Mouse (Mus musculus) heart, embryonic 13.5 days (tissue): Measurements from ENCODE around the gene Prr5l. TPM values are rescaled to one million over a fixed set of nuclear protein-coding genes. Genes with fewer than 3 reads are reported as not detected.

Experiments
- ATAC-seq: fragments of 200-750 bp; cut with Nextera tagmentation; 2 replicates; pipeline ENCODE4 v1.8.0; 2017; ENCODE audit warnings: moderate TSS enrichment; ENCODE audit not compliant: insufficient number of reproducible peaks, low FRiP score, low TSS enrichment; ENCODE audit errors: extremely low read depth
- H3K27ac ChIP-seq: fragments of 300-500 bp; sonication (generic); replicated peaks from 2 replicates; pipeline ENCODE4 v1.5.1; 2015; ENCODE audit warnings: moderate library complexity, mild to moderate bottlenecking, inconsistent platforms
- H3K27me3 ChIP-seq: fragments of 300-500 bp; sonication (generic); replicated peaks from 2 replicates; pipeline ENCODE4 v1.6.1; 2015; ENCODE audit warnings: mild to moderate bottlenecking, inconsistent platforms
- H3K36me3 ChIP-seq: fragments of 300-500 bp; sonication (generic); 2 replicates; pipeline ENCODE4 v1.6.1; 2015; ENCODE audit warnings: mild to moderate bottlenecking, inconsistent platforms
- H3K4me1 ChIP-seq: fragments of 300-500 bp; sonication (generic); 2 replicates; pipeline ENCODE4 v1.6.1; 2015; ENCODE audit warnings: inconsistent platforms
- H3K4me2 ChIP-seq: fragments of 300-500 bp; sonication (generic); 2 replicates; pipeline ENCODE4 v1.6.1; 2015; ENCODE audit warnings: inconsistent platforms, mild to moderate bottlenecking, moderate library complexity
- H3K4me3 ChIP-seq: fragments of 300-500 bp; sonication (generic); 2 replicates; pipeline ENCODE4 v1.5.1; 2015; ENCODE audit warnings: moderate library complexity, mild to moderate bottlenecking, inconsistent platforms
- H3K9ac ChIP-seq: fragments of 300-500 bp; sonication (generic); 2 replicates; pipeline ENCODE4 v1.6.1; 2015; ENCODE audit warnings: inconsistent platforms, mild to moderate bottlenecking, moderate library complexity
- H3K9me3 ChIP-seq: fragments of 300-500 bp; sonication (generic); 2 replicates; pipeline ENCODE4 v1.6.1; 2016; ENCODE audit warnings: inconsistent platforms
- WGBS: fragments of 180-500 bp; shearing (Covaris S2); methylation state at CpG from one replicate; pipeline ENCODE4 v1.1.7; 2015; ENCODE audit warnings: mixed read lengths; 5-methylcytosine and 5-hydroxymethylcytosine counted together
- polyA plus RNA-seq: library from polyadenylated mRNA; unstranded; fragments of >200 nt; fragmentation: Nextera tagmentation; extraction: Ambion mirVana; gene quantifications from 2 replicates; pipeline ENCODE4 v1.2.1, GENCODE M21; 2015

The Prr5l gene
- polyA plus RNA-seq, 1 experiment from 2014 or later = 8.9 TPM

- Histone ChIP-seq H3K4me2 (peak overlapping the region; percentile 97), H3K9me3 (no peaks in the 10 kb centered on the region), H3K36me3 (no peaks in the 10 kb centered on the region), H3K9ac (peak overlapping the region; percentile 83), H3K4me3 (peak overlapping the region; percentile 77), H3K27ac (peak overlapping the region; percentile 80), H3K27me3 (peaks cover 2% of the 10 kb centered on the region; the same call in 1 of the 2 replicates), H3K4me1 (peaks cover 31% of the 10 kb centered on the region)
- under 1% methylated on average over 49 of the region's 49 CpGs for WGBS
- 0 out of 2 replicates have a peak, but pooled peaks have one; percentile 19 for ATAC-seq
Observed at GRCm38 (mm10) chr2:101797166-101797900, 85.5 kb downstream of the Prr5l start.

- Histone ChIP-seq H3K27me3 (peaks cover 2% of the 10 kb centered on the region; the same call in 1 of the 2 replicates), H3K4me1 (peaks cover 36% of the 10 kb centered on the region), H3K9me3 (no peaks in the 10 kb centered on the region), H3K4me2 (peak overlapping the region; percentile 97), H3K4me3 (peak overlapping the region; percentile 77), H3K36me3 (no peaks in the 10 kb centered on the region), H3K9ac (peak overlapping the region; percentile 83), H3K27ac (peak overlapping the region; percentile 80)
- WGBS = under 1% methylated on average over 54 of the region's 55 CpGs
- peak; percentile 47 for ATAC-seq
Observed at GRCm38 (mm10) chr2:101796287-101797115, 86.3 kb downstream of the Prr5l start.

- Histone ChIP-seq H3K27me3 (no peaks in the 10 kb centered on the region), H3K4me1 (peaks cover 30% of the 10 kb centered on the region), H3K4me3 (no peak overlapping the region), H3K4me2 (no peak overlapping the region), H3K36me3 (no peaks in the 10 kb centered on the region), H3K9ac (no peak overlapping the region), H3K27ac (no peak overlapping the region), H3K9me3 (no peaks in the 10 kb centered on the region)
- 49% methylated on average over 4 of the region's 4 CpGs for WGBS
- ATAC-seq = no peak
Observed at GRCm38 (mm10) chr2:101792130-101792529, 90.7 kb downstream of the Prr5l start.

- Histone ChIP-seq H3K9me3 (no peaks in the 10 kb centered on the region), H3K4me2 (no peak overlapping the region), H3K27ac (no peak overlapping the region), H3K27me3 (no peaks in the 10 kb centered on the region), H3K36me3 (no peaks in the 10 kb centered on the region), H3K4me1 (0 out of 2 replicates have a peak, but pooled peaks cover 7% of the 10 kb centered on the region), H3K9ac (no peak overlapping the region), H3K4me3 (no peak overlapping the region)
- no peak for ATAC-seq
- WGBS = 58% methylated on average over 5 of the region's 5 CpGs
Observed at GRCm38 (mm10) chr2:101783255-101783654, 99.6 kb downstream of the Prr5l start.

GRCm38 (mm10) chr2:101781357-101781777, 101.5 kb downstream of the Prr5l start:
- H3K4me2 ChIP-seq = no peak overlapping the region
- no peak overlapping the region for H3K4me3 ChIP-seq
- H3K9me3 ChIP-seq = no peaks in the 10 kb centered on the region
- 0 out of 2 replicates have a peak, but pooled peaks cover 7% of the 10 kb centered on the region for H3K4me1 ChIP-seq
- H3K9ac ChIP-seq = no peak overlapping the region
- H3K27ac ChIP-seq = no peak overlapping the region
- ATAC-seq = no peak
- H3K27me3 ChIP-seq = no peaks in the 10 kb centered on the region
- no peaks in the 10 kb centered on the region for H3K36me3 ChIP-seq
- WGBS = 71% methylated on average over 4 of the region's 4 CpGs

- H3K36me3 ChIP-seq = no peaks in the 10 kb centered on the region
- H3K4me3 ChIP-seq = no peak overlapping the region
- no peaks in the 10 kb centered on the region for H3K9me3 ChIP-seq
- H3K9ac ChIP-seq = no peak overlapping the region
- H3K27me3 ChIP-seq = no peaks in the 10 kb centered on the region
- ATAC-seq = no peak
- H3K4me2 ChIP-seq = no peak overlapping the region
- H3K27ac ChIP-seq = no peak overlapping the region
- WGBS = 82% methylated on average over 6 of the region's 6 CpGs
- H3K4me1 ChIP-seq = 0 out of 2 replicates have a peak, but pooled peaks cover 7% of the 10 kb centered on the region
Observed at GRCm38 (mm10) chr2:101778080-101778479, 104.7 kb downstream of the Prr5l start.

GRCm38 (mm10) chr2:101763503-101763902, 119.3 kb downstream of the Prr5l start:
- Histone ChIP-seq H3K27ac (no peak overlapping the region), H3K9me3 (no peaks in the 10 kb centered on the region), H3K27me3 (no peaks in the 10 kb centered on the region), H3K36me3 (peaks cover 6% of the 10 kb centered on the region; the same call in 1 of the 2 replicates), H3K9ac (no peak overlapping the region), H3K4me1 (peaks cover 12% of the 10 kb centered on the region), H3K4me3 (no peak overlapping the region), H3K4me2 (no peak overlapping the region)
- no peak for ATAC-seq
- 84% methylated on average over 5 of the region's 5 CpGs for WGBS

GRCm38 (mm10) chr2:101762955-101763386, 119.9 kb downstream of the Prr5l start:
- H3K4me2 ChIP-seq = no peak overlapping the region
- H3K27ac ChIP-seq = peak overlapping the region; percentile 29; the same call in 1 of the 2 replicates
- ATAC-seq = no peak
- H3K9ac ChIP-seq = no peak overlapping the region
- H3K36me3 ChIP-seq = 0 out of 2 replicates have a peak, but pooled peaks cover 6% of the 10 kb centered on the region
- H3K9me3 ChIP-seq = no peaks in the 10 kb centered on the region
- H3K4me3 ChIP-seq = no peak overlapping the region
- no peaks in the 10 kb centered on the region for H3K27me3 ChIP-seq
- 50% methylated on average over 4 of the region's 4 CpGs for WGBS
- peaks cover 12% of the 10 kb centered on the region for H3K4me1 ChIP-seq

GRCm38 (mm10) chr2:101762405-101762804, 120.4 kb downstream of the Prr5l start:
- WGBS = 54% methylated on average over 10 of the region's 10 CpGs
- ATAC-seq = no peak
- Histone ChIP-seq H3K36me3 (0 out of 2 replicates have a peak, but pooled peaks cover 2% of the 10 kb centered on the region), H3K9me3 (no peaks in the 10 kb centered on the region), H3K4me1 (peaks cover 12% of the 10 kb centered on the region), H3K9ac (no peak overlapping the region), H3K4me3 (no peak overlapping the region), H3K27me3 (no peaks in the 10 kb centered on the region), H3K4me2 (no peak overlapping the region), H3K27ac (peak overlapping the region; percentile 29; the same call in 1 of the 2 replicates)

- H3K9ac ChIP-seq = 0 out of 2 replicates have a peak overlapping the region, but pooled peaks have one; percentile 10
- H3K4me2 ChIP-seq = no peak overlapping the region
- 82% methylated on average over 1 of the region's 1 CpGs for WGBS
- H3K4me1 ChIP-seq = peaks cover 12% of the 10 kb centered on the region
- H3K36me3 ChIP-seq = no peaks in the 10 kb centered on the region
- no peaks in the 10 kb centered on the region for H3K27me3 ChIP-seq
- no peaks in the 10 kb centered on the region for H3K9me3 ChIP-seq
- no peak for ATAC-seq
- no peak overlapping the region for H3K4me3 ChIP-seq
- no peak overlapping the region for H3K27ac ChIP-seq
Observed at GRCm38 (mm10) chr2:101761898-101762297, 120.9 kb downstream of the Prr5l start.
